Mouse (Mus musculus) cortical plate, adult 2 months (tissue): ENCODE data around the gene Gpc1.

Experiments used
- CTCF ChIP-seq: fragments of 200-500 bp; IDR thresholded peaks from 2 replicates; pipeline ENCODE4 v1.5.1; 2011; ENCODE audit warnings: mild to moderate bottlenecking, control low read depth, low read length; ENCODE audit not compliant: insufficient read depth; ENCODE audit errors: extremely low read depth
- POLR2A ChIP-seq: fragments of 200-500 bp; IDR thresholded peaks from 2 replicates; pipeline ENCODE4 v1.6.1; 2011; ENCODE audit warnings: mild to moderate bottlenecking, low read length, control low read depth; ENCODE audit not compliant: insufficient read depth; ENCODE audit errors: extremely low read depth

- TF ChIP-seq CTCF (peak; percentile 89), POLR2A (no peak)
Observed at GRCm38 (mm10) chr1:92895089-92895488, 63.6 kb downstream of the Gpc1 start.
